Mouse (Mus musculus): ENCODE measurements around the gene Ndufs2. TPM values are rescaled to one million over a fixed set of nuclear protein-coding genes. Genes with fewer than 3 reads are reported as not detected.
A peak's percentile ranks its signal among the peaks of the same experiment; 100 is the strongest.

Ndufs2 gene
- total RNA-seq, 2 experiments from 2014 or later, result 580 to 737 TPM

GRCm38 (mm10) chr1:171213801-171214496 is 37.2 kb downstream of the Ndufs2 start, which contains the start of gene Nr1i3:
TSS of gene Nr1i3 (plus strand) at chr1:171213970.
- no peak for DNase-seq

DNA sequence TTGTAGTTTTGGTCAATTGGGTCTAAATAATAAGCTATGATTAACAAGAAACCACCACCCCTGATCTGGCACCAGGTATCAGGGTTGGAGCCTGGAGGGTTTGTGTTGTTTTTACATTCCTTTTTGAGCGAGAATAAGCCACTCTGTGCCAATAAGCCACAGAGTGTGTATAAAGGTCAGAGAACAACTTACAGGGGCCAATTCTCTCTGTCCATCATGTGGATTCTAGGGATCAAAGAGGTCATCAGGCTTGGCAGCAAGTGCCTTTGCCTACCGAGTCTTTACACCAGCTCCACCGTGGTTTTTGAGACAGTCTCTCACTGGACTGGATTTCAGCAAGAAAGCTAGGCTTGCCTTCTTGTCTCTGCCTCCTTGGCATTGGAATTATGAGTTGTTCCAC is 38.3 kb downstream of the Ndufs2 start:
- DNase-seq, result no peak
- intact Hi-C loops (cut with DNase I; ENCODE audit: low total_unique reads), result no loop called here

More at GRCm38 (mm10) chr1:171213801-171214496, 37.2 kb downstream of the Ndufs2 start, which contains the start of gene Nr1i3:
- intact Hi-C loops (cut with DNase I; ENCODE audit: low total_unique reads), result no loop called here

GRCm38 (mm10) chr1:171209409-171209808 is 41.8 kb downstream of the Ndufs2 start:
- DNase-seq, result no peak
- intact Hi-C loops (cut with DNase I; ENCODE audit: low total_unique reads), result no loop called here

DNA sequence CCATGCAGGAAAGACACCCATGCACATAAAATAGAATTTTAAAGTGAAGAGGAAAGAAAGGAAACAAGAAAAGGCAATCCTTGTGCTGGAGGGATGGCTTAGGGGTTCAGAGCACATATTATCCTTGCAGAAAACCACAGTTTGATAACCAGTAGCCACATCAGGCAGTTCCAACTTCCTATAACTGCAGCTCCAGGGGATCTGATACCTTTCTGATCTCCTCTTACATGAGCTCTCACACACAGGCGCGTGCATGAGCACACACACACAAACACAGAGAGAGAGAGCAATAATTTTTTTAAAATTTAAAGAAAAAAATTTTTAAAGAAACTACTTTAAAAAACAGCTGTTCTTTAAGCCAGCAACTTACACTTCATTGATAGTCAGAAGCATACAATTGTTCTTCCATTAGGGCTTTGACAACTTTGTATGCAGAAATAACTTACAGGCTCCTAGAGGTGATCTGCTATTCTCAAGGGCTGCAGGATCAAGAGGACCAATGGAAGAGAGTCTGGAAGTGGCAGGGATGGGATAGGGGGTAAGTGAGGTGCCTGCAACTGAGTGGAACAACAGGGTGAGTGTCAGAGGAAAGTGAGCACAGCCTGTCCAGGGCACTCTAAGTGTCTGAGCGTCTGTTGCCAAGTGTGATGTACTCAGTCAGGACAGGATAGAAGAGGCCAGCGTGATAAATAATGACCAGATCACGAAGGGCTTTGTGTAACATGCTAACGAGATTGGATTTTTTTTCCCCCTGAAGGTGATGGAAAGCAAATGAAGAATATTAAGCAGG is 45.3 kb downstream of the Ndufs2 start:
- no peak for DNase-seq
- intact Hi-C loops (cut with DNase I; ENCODE audit: low total_unique reads), result no loop called here

GRCm38 (mm10) chr1:171204249-171204644 is 46.9 kb downstream of the Ndufs2 start:
- intact Hi-C loops (cut with DNase I; ENCODE audit: low total_unique reads), result no loop called here
- no peak for DNase-seq

GRCm38 (mm10) chr1:171203471-171204248 is 47.5 kb downstream of the Ndufs2 start:
- no peak for DNase-seq
- intact Hi-C loops (cut with DNase I; ENCODE audit: low total_unique reads), result no loop called here

GRCm38 (mm10) chr1:171200769-171201168 is 50.4 kb downstream of the Ndufs2 start:
- DNase-seq, result no peak
- intact Hi-C loops (cut with DNase I; ENCODE audit: low total_unique reads), result no loop called here

DNA sequence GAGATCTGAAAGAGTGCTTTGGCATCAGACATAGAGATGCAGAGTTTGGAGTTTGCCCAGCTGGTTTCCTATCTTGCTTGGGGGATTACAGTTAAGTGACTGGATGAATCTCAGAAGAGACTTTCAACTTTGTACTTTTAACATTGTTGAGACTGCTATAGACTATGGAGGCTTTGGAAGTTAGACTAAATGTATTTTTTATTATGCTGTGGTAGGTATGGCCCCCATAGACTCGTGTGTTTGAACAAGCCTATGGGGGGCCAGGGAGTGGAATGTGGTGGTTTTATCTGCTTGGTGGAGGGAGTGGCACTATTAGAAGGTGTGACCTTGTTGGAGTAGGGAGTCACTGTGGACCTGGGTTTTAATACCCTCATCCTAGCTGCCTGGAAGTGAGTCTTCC is 51.7 kb downstream of the Ndufs2 start:
- intact Hi-C loops (cut with DNase I; ENCODE audit: low total_unique reads), result no loop called here
- DNase-seq, result no peak

DNA sequence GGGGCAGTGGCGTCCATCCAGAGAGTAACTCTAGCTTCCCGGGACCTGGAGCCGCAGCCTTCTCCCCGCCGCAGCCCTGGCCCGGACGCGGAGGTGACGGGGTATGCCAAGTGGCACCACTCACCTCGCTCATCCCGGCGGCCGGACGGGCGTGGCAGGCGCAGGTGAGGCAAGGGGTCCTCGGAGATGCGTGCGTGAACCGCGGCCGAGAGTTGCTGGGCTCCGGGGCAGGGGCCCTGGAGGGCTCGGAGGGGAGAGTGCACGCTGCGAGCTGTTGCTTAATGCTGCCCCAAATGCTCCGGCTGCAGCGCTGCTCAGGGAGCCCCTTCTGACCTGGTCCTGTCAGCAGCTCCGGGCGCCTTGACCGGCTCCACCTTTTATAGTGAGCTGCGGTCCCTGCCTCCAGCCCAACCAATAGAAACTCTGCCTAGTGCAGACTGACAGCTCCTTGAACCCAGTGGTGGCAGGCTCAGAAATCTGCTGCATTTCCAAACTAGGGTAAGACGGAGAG is 55.2 kb downstream of the Ndufs2 start, which contains the start of gene Pcp4l1:
Pcp4l1 (minus strand) TSS at position 382 of the 511 bp plus-strand sequence.
- intact Hi-C loops (cut with DNase I; ENCODE audit: low total_unique reads), result no loop called here

GRCm38 (mm10) chr1:171195046-171195822 is 56.0 kb downstream of the Ndufs2 start:
- intact Hi-C loops (cut with DNase I; ENCODE audit: low total_unique reads), result no loop called here
- DNase-seq, result no peak

More for the DNA sequence above, 55.2 kb downstream of the Ndufs2 start, which contains the start of gene Pcp4l1:
- peak; percentile 36 for DNase-seq

DNA sequence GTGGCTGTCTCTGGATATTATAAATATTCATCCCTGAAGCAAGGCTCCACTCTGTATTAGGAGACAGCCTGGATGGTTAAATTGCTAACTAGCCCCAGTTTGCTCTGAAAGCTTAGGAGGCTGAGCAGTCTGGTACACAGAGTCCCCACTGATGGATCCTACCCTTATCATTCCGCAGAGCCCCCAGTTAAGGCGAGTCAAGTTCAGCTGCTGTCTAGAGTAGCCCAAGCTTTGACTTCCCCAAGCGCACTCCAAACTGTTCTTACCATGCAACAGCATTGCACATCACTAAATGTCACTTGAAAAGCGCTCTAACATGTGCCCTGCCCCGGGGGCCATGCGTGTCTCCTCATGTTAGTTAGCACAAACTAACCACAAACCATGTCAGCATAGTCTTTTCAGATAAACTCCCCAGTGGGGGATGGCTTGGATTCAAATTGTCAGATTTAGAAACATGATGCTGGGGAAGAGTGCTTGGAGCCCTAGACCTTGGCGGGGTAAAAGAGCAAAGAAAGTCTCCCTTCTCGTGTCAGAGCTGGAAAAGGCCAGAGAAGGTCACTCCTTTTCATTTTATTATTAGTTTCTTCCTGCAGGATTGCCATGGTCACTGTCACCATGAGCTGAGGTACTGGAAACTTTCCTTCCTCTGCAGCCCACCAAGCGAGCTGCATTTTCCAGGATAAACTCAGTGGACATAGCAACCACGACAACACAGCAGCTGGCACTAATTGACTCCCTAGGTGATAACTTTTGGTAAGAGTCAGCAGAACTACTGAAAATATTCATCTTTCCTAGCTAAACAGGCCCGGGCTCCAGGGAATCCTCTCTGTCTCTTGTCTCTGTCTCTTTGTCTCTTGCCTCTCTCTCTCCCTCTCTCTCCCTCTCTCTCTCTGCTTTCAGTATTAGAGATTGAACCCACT is 57.0 kb downstream of the Ndufs2 start:
- intact Hi-C loops (cut with DNase I; ENCODE audit: low total_unique reads), result no loop called here
- DNase-seq, result no peak

DNA sequence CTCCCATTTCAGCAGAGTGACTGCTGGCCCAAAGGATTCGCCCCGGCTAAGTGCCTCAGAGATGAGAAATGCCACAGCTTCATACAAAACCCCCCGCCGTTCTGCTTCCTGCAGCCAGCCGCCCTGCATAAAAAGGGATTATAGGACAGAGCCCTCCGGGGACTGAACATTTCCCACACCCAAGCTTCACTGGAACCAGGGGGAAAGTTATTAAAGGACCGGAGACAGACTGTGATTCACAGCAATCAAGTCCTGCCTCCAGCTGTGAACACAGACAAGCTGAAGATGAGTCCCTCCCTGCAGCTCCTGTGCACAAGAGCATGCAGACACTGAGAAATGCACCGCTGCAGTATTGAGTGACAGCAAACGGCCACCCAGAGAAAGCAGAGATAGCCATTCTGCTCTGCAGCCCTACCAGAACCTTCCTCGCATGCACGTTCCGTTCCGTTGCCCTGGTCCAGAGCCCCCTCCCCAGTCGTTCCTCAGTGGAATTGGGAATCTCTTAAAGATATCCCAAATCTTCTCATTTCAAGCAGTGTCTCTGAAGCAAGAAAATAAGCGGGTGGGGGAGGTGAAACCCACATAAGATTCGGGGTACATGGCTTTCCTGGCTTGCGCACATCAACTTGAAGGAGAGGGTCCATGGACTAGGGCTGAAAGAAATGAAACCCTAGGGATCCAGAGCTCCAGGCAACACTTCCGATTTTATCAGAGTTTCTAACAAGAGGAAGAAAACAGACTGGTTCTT is 57.9 kb downstream of the Ndufs2 start:
- intact Hi-C loops (cut with DNase I; ENCODE audit: low total_unique reads), result no loop called here
- DNase-seq, result no peak

DNA sequence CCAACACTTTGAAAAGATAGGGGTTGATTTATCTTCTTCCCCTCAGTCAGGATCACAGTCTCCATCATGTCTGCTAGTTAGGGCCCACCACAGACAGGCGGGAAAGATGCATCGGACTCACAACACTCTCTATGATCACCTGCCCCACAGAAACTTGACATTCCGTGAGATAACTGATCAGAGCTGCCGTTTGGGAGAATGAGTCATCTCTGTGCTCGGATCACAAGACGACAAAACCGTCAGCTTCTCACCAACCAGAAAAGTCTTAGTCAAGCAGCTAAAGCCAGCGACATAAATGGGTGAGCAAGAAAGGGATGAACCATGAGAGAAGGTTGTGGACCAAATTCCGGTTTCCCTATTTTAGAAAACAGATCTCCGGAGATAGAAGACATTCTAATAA is 58.9 kb downstream of the Ndufs2 start:
- no peak for DNase-seq
- intact Hi-C loops (cut with DNase I; ENCODE audit: low total_unique reads), result no loop called here

DNA sequence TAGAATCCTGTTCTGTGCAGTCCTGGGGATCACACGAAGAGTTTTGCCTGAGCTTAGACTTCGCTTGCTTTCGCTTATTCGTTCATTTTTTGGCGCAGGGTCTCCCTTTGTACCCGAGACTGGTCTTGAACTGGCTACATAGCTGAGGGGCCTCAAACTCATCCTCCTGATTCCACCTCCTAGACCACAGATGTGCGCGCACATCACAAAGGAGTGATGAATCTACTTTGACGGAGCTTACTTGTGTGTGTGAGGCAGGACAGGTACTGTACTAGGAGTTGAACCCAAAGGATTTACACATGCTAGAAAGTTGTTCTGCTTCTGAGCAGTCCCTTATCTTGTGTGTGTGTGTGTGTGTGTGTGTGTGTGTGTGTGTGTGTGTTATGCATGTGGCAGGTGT is 60.4 kb downstream of the Ndufs2 start:
- DNase-seq, result no peak
- intact Hi-C loops (cut with DNase I; ENCODE audit: low total_unique reads), result no loop called here

GRCm38 (mm10) chr1:171189476-171190114 is 61.6 kb downstream of the Ndufs2 start:
- no peak for DNase-seq
- intact Hi-C loops (cut with DNase I; ENCODE audit: low total_unique reads), result no loop called here

DNA sequence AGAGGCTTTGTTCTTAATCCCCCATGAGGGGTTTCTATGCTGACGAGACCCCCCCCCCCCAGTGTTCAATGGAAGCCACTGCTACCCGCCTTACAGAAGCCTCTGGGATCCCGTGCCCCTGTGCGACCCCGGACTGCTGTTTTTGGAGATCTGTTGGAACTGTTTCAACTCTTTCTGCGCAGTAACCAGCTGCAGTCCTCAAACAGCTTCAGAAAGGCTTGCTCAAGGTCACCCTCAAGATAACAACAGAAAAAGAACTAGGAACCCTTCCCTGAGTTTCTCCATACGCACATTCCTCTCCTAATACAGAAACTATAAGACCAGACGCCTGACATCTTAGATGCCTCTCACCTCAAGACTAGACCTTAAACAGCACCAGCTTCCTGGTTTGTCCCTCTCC is 62.1 kb downstream of the Ndufs2 start:
- intact Hi-C loops (cut with DNase I; ENCODE audit: low total_unique reads), result no loop called here
- no peak for DNase-seq
